Mouse (Mus musculus) heart, postnatal 0 days (tissue): ENCODE measurements around the gene Nelfe. TPM values are rescaled to one million over a fixed set of nuclear protein-coding genes. Genes with fewer than 3 reads are reported as not detected.

Source experiments
- ATAC-seq: fragments of 200-750 bp; cut with Nextera tagmentation; 2 replicates; pipeline ENCODE4 v1.8.0; 2017; ENCODE audit warnings: low read depth, moderate number of reproducible peaks, moderate library complexity; ENCODE audit not compliant: insufficient read depth
- DNase-seq: peaks from one replicate; pipeline ENCODE4 v3.0.0-alpha.2; 2016; ENCODE audit warnings: low spot score
- H3K27ac ChIP-seq: fragments of 300-500 bp; sonication (generic); 2 replicates; pipeline ENCODE4 v1.5.1; 2014; ENCODE audit warnings: low read depth, mild to moderate bottlenecking
- H3K27me3 ChIP-seq: fragments of 300-500 bp; sonication (generic); 2 replicates; pipeline ENCODE4 v1.6.1; 2014; ENCODE audit warnings: low read length, mixed read lengths; ENCODE audit not compliant: control insufficient read depth, insufficient read depth
- H3K36me3 ChIP-seq: fragments of 300-500 bp; sonication (generic); replicated peaks from 2 replicates; pipeline ENCODE4 v1.6.1; 2014; ENCODE audit warnings: low read length, mixed read lengths; ENCODE audit not compliant: control insufficient read depth, insufficient read depth
- H3K4me1 ChIP-seq: fragments of 300-500 bp; sonication (generic); 2 replicates; pipeline ENCODE4 v1.6.1; 2014; ENCODE audit warnings: antibody characterized with exemption; ENCODE audit not compliant: control insufficient read depth, insufficient read depth
- H3K4me2 ChIP-seq: fragments of 300-500 bp; sonication (generic); 2 replicates; pipeline ENCODE4 v1.6.1; 2014; ENCODE audit warnings: low read depth, mild to moderate bottlenecking, low read length, moderate library complexity
- H3K4me3 ChIP-seq: fragments of 300-500 bp; sonication (generic); 2 replicates; pipeline ENCODE4 v1.5.1; 2014; ENCODE audit warnings: low read depth, low read length
- H3K9ac ChIP-seq: fragments of 300-500 bp; sonication (generic); replicated peaks from 2 replicates; pipeline ENCODE4 v1.6.1; 2014; ENCODE audit warnings: low read depth, low read length, mixed read lengths
- H3K9me3 ChIP-seq: fragments of 300-500 bp; sonication (generic); replicated peaks from 2 replicates; pipeline ENCODE4 v1.6.1; 2016; ENCODE audit warnings: low read length; ENCODE audit not compliant: control insufficient read depth
- CTCF ChIP-seq: IDR thresholded peaks from 2 replicates; pipeline ENCODE4 v1.5.1; 2016; ENCODE audit warnings: antibody characterized with exemption, control low read depth, low read depth
- EP300 ChIP-seq: IDR thresholded peaks from 2 replicates; pipeline ENCODE4 v1.6.1; 2016; ENCODE audit warnings: antibody characterized with exemption, low read depth
- WGBS: fragments of 180-500 bp; shearing (Covaris S2); extraction: QIAGEN DNeasy Blood & Tissue Kit; methylation state at CpG from one replicate; pipeline ENCODE4 v1.1.7; 2014; 5-methylcytosine and 5-hydroxymethylcytosine counted together
- polyA plus RNA-seq: library from polyadenylated mRNA; unstranded; fragments of >200 nt; fragmentation: Nextera tagmentation; extraction: Ambion mirVana; gene quantifications from 2 replicates; pipeline ENCODE4 v1.2.1, GENCODE M21; 2015
- total RNA-seq: library from RNA; depleted of rRNA; stranded (reverse); fragments of >200 nt; gene quantifications from 2 replicates; pipeline ENCODE4 v1.2.3, GENCODE M21; 2014; ENCODE audit warnings: low replicate concordance

Gene Nelfe
- total and polyA plus RNA-seq, 2 experiments from 2014 or later: 36.3 to 39.8 TPM

DNA sequence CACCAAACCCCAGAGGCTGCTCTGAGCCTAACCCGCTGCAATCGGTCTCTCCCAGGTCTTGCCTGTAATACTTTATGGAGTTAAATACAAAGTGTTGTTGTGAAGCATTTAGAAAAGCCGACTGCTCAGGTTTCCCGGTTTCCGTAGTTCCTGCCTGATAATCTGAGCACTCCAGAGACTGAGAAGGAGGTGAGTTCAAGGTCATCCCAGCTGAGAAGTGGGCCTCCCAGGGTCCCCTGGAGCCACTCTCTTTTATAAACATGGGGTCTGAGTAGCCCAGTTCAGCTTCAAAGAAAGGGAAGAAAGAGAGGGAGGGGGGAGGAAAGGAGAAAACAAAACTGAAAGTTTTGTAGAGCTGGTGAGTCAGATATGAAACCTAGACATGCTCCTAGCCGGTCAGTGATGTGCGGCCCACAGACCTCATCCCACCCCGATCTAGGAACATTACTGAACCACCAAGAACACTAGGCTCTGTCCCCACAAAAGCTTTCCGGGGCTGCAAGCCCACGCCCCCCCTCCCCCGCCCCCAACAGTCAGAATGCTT lies 29.2 kb downstream of the Nelfe start, which contains the start of gene Zbtb12:
Zbtb12 (plus strand) TSS at position 148 of the 544 bp plus-strand sequence.
- H3K27ac ChIP-seq: no peak within 1 kb of the TSS
- ATAC-seq: no peak
- no peak for TF ChIP-seq CTCF
- no peak for TF ChIP-seq EP300
- no peaks in the 10 kb centered on the region for H3K27me3 ChIP-seq
- H3K36me3 ChIP-seq: no peaks in the 10 kb centered on the region
- H3K9ac ChIP-seq: no peak within 1 kb of the TSS
- no peak for DNase-seq
- no peak within 1 kb of the TSS for H3K4me3 ChIP-seq
- H3K4me1 ChIP-seq: no peaks in the 10 kb centered on the region
- 51% methylated on average over 11 of the region's 11 CpGs for WGBS
- H3K9me3 ChIP-seq: no peaks in the 10 kb centered on the region
- H3K4me2 ChIP-seq: no peak within 1 kb of the TSS

DNA sequence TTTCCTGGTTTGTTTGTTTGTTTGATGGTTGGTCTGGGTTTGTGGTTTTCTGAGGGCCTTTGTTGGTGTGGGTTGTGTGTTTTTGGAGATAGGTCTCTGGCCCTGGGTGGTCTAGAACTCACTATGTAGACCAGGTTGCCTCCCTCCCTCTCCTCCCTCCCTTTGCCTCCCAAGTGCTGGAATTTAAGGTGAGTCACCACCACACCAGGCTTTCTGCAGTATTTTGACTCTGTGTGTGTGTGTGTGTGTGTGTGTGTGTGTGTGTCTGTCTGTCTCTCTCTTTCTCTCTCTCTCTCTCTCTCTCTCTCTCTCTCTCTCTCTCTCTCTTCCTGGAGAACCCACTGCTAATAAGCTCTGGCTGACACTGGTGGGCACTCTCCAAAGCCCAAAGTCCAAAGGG lies 31.0 kb downstream of the Nelfe start:
- Histone ChIP-seq H3K4me1 (no peaks in the 10 kb centered on the region), H3K9me3 (no peaks in the 10 kb centered on the region), H3K36me3 (no peaks in the 10 kb centered on the region), H3K27ac (no peak overlapping the region), H3K4me3 (no peak overlapping the region), H3K9ac (no peak overlapping the region), H3K27me3 (no peaks in the 10 kb centered on the region), H3K4me2 (no peak overlapping the region)
- ATAC-seq (no peak), DNase-seq (no peak)
- TF ChIP-seq CTCF (no peak), EP300 (no peak)

DNA sequence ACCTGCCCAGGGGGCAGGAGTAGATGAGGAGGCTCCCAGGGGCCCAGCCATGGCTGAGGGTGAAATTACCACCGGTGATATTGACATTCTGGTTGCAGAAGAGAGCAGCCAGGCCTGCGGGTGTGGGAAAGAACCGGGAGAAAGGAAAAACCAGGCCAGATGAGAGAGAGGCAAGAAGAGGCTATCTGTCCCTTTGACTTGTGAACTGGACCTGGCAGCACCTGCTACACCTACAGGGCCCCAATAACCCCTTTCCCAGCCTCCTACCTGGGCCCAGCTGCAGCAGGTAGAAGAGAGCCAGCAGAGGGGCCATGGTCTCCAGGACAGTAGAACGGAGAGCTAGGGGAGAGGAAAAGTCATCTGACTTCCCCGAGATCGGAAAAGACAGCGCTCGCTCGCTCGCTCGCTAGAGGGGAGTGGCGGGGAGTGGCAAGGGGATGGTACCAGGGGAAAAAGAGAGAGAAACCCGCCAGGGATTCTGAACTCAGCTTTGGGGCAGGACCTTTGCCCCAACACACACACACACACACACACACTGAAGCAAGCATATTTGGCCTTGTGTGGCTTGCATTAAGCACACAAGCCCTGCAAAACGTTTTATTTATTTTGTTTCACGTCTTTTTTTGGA lies 31.6 kb downstream of the Nelfe start, which contains the start of gene Gm20547:
Gm20547 (minus strand) TSS at position 360 of the 628 bp plus-strand sequence.
- Histone ChIP-seq H3K36me3 (no peaks in the 10 kb centered on the region), H3K27me3 (no peaks in the 10 kb centered on the region), H3K9me3 (no peaks in the 10 kb centered on the region), H3K4me3 (no peak within 1 kb of the TSS), H3K4me1 (no peaks in the 10 kb centered on the region), H3K9ac (no peak within 1 kb of the TSS), H3K27ac (no peak within 1 kb of the TSS), H3K4me2 (peak within 1 kb of the TSS; percentile 38)
- no peak for DNase-seq
- TF ChIP-seq EP300 (no peak), CTCF (no peak)
- no peak for ATAC-seq
- WGBS: 12% methylated on average over 15 of the region's 15 CpGs

- Histone ChIP-seq H3K36me3 (no peaks in the 10 kb centered on the region), H3K4me1 (no peaks in the 10 kb centered on the region), H3K27ac (no peak overlapping the region), H3K9me3 (no peaks in the 10 kb centered on the region), H3K27me3 (no peaks in the 10 kb centered on the region), H3K4me2 (no peak overlapping the region), H3K9ac (no peak overlapping the region), H3K4me3 (no peak overlapping the region)
- ATAC-seq: no peak
- TF ChIP-seq EP300 (no peak), CTCF (no peak)
- no peak for DNase-seq
- WGBS: 60% methylated on average over 3 of the region's 3 CpGs
Observed at GRCm38 (mm10) chr17:34883332-34883731, 33.1 kb downstream of the Nelfe start.

GRCm38 (mm10) chr17:34884704-34885103 lies 34.5 kb downstream of the Nelfe start:
- no peak overlapping the region for H3K4me3 ChIP-seq
- no peak for ATAC-seq
- TF ChIP-seq EP300 (no peak), CTCF (no peak)
- no peaks in the 10 kb centered on the region for H3K36me3 ChIP-seq
- H3K4me1 ChIP-seq: no peaks in the 10 kb centered on the region
- no peak overlapping the region for H3K4me2 ChIP-seq
- H3K9me3 ChIP-seq: no peaks in the 10 kb centered on the region
- H3K27ac ChIP-seq: no peak overlapping the region
- no peak overlapping the region for H3K9ac ChIP-seq
- DNase-seq: no peak
- WGBS: 82% methylated on average over 6 of the region's 6 CpGs
- H3K27me3 ChIP-seq: no peaks in the 10 kb centered on the region

DNA sequence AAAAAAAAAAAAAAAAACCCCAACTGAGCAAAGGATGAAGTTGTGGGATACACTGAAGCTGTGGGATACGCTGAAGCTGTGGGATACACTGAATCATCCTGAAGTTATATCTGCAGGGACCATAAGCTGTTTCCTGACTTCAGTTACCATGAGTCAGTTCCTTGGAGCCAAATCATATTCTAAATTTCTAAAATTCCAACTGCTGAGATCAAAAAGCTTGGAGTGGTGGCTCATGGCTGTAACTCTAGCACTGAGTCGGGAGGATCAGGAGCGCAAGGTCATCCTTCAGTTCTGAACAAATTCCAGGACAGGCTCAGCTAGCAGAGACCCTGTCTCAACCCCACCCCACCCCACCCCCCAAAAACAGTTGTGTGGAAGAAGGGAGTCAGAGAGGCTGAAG lies 35.4 kb downstream of the Nelfe start:
- Histone ChIP-seq H3K36me3 (no peaks in the 10 kb centered on the region), H3K27ac (no peak overlapping the region), H3K4me3 (no peak overlapping the region), H3K9me3 (no peaks in the 10 kb centered on the region), H3K4me1 (no peaks in the 10 kb centered on the region), H3K4me2 (no peak overlapping the region), H3K27me3 (no peaks in the 10 kb centered on the region), H3K9ac (no peak overlapping the region)
- TF ChIP-seq CTCF (no peak), EP300 (no peak)
- no peak for ATAC-seq
- 53% methylated on average over 3 of the region's 3 CpGs for WGBS
- DNase-seq: no peak
